Mouse (Mus musculus): ENCODE results near the gene Qrich2. TPM values are rescaled to one million over a fixed set of nuclear protein-coding genes. Genes with fewer than 3 reads are reported as not detected.

The Qrich2 gene
- total and polyA plus RNA-seq, 3 experiments: 0.11 TPM; not detected in 2

GRCm38 (mm10) chr11:116478978-116479377, 12.9 kb upstream of the Qrich2 start:
- DNase-seq (ENCODE audit: low read depth, low spot score): no peak
- Histone ChIP-seq H3K4me1 (ENCODE audit: control insufficient read depth in 1 of 2, insufficient read depth in 2 of 2, low read length in 2 of 2) (no peaks in the 10 kb centered on the region), H3K4me3 (ENCODE audit: control insufficient read depth in 1 of 2, insufficient read depth in 1 of 2, low read depth in 2 of 2, low read length in 2 of 2) (no peak overlapping the region), H3K27me3 (ENCODE audit: control insufficient read depth in 1 of 2, insufficient read depth in 2 of 2, low read length in 2 of 2) (no peaks in the 10 kb centered on the region), H3K36me3 (ENCODE audit: control insufficient read depth in 1 of 2, insufficient read depth in 2 of 2, low read length in 2 of 2) (peaks cover 0 to 29% of the 10 kb centered on the region in 2 experiments; a peak in 2 of 4 replicates), H3K79me2 (ENCODE audit: control insufficient read depth, insufficient read depth, low read length, poor library complexity) (no peaks in the 10 kb centered on the region; the same call in 1 of the 2 replicates), H3K9me3 (replicated peaks; ENCODE audit: insufficient read depth, low read length) (no peaks in the 10 kb centered on the region), H3K27ac (ENCODE audit: control insufficient read depth, low read depth, low read length) (no peak overlapping the region), H3K9ac (ENCODE audit: control insufficient read depth, low read depth, low read length, poor library complexity, severe bottlenecking) (no peak overlapping the region)
- TF ChIP-seq TCF12 (IDR thresholded peaks at IDR 0.05; ENCODE audit: low read depth, low read length): no peak
- no peak for TF ChIP-seq KAT2A (conservative IDR thresholded peaks at IDR 0.05; ENCODE audit: low read depth, low read length)
- no peak for TF ChIP-seq POLR2AphosphoS2 (IDR thresholded peaks at IDR 0.05; ENCODE audit: low read length)
- no peak for TF ChIP-seq ELF1 (IDR thresholded peaks at IDR 0.05; ENCODE audit: low read depth, low read length)
- TF ChIP-seq MAZ (IDR thresholded peaks at IDR 0.05; ENCODE audit: low read depth, low read length): no peak
- no peak for TF ChIP-seq USF2 (IDR thresholded peaks at IDR 0.05; ENCODE audit: borderline replicate concordance in 1 of 2, insufficient read depth in 1 of 2, low read depth in 1 of 2, low read length in 2 of 2)
- TF ChIP-seq GABPA (IDR thresholded peaks at IDR 0.05; ENCODE audit: low read depth, low read length): no peak
- TF ChIP-seq JUND (IDR thresholded peaks at IDR 0.05; ENCODE audit: low read depth, low read length): no peak
- TF ChIP-seq CTCF (IDR thresholded peaks at IDR 0.05 in 2 of 3, conservative IDR thresholded peaks at IDR 0.05 in 1 of 3; ENCODE audit: control insufficient read depth in 1 of 3, insufficient read depth in 1 of 3, low read depth in 2 of 3, low read length in 3 of 3, poor library complexity in 1 of 3, severe bottlenecking in 1 of 3): no peak
- no peak for TF ChIP-seq ZMIZ1 (IDR thresholded peaks at IDR 0.05; ENCODE audit: low read depth, low read length)
- TF ChIP-seq ETS1 (IDR thresholded peaks at IDR 0.05; ENCODE audit: low read depth, low read length): no peak
- no peak for TF ChIP-seq POLR2AphosphoS5 (IDR thresholded peaks at IDR 0.05; ENCODE audit: borderline replicate concordance, low read depth, low read length)
- no peak for TF ChIP-seq CHD1 (IDR thresholded peaks at IDR 0.05; ENCODE audit: low read depth, low read length)

GRCm38 (mm10) chr11:116477160-116477759, 11.2 kb upstream of the Qrich2 start:
- DNase-seq (ENCODE audit: low read depth, low spot score): no peak

More at GRCm38 (mm10) chr11:116477160-116477759, 11.2 kb upstream of the Qrich2 start:
- no peaks in the 10 kb centered on the region for H3K9me3 ChIP-seq (replicated peaks; ENCODE audit: insufficient read depth, low read length)
- no peak overlapping the region for H3K9ac ChIP-seq (ENCODE audit: control insufficient read depth, low read depth, low read length, poor library complexity, severe bottlenecking)
- H3K4me3 ChIP-seq (ENCODE audit: control insufficient read depth in 1 of 2, insufficient read depth in 1 of 2, low read depth in 2 of 2, low read length in 2 of 2): no peak overlapping the region
- H3K4me1 ChIP-seq (ENCODE audit: control insufficient read depth in 1 of 2, insufficient read depth in 2 of 2, low read length in 2 of 2): no peaks in the 10 kb centered on the region
- H3K27ac ChIP-seq (ENCODE audit: control insufficient read depth, low read depth, low read length): no peak overlapping the region
- H3K79me2 ChIP-seq (ENCODE audit: control insufficient read depth, insufficient read depth, low read length, poor library complexity): no peaks in the 10 kb centered on the region; the same call in 1 of the 2 replicates
- peaks cover 0 to 26% of the 10 kb centered on the region in 2 experiments; a peak in 2 of 4 replicates for H3K36me3 ChIP-seq (ENCODE audit: control insufficient read depth in 1 of 2, insufficient read depth in 2 of 2, low read length in 2 of 2)
- no peak for TF ChIP-seq ZC3H11A (IDR thresholded peaks at IDR 0.05; ENCODE audit: low read depth, low read length)
- no peak for TF ChIP-seq GABPA (IDR thresholded peaks at IDR 0.05; ENCODE audit: low read depth, low read length)
- no peak for TF ChIP-seq GATA1 (IDR thresholded peaks at IDR 0.05; ENCODE audit: low read depth, low read length)
- TF ChIP-seq MAX (IDR thresholded peaks at IDR 0.05; ENCODE audit: low read length): no peak
- no peak for TF ChIP-seq NRF1 (IDR thresholded peaks at IDR 0.05; ENCODE audit: insufficient read depth, low read depth, low read length, poor library complexity, severe bottlenecking)
- no peak for TF ChIP-seq MEF2A (IDR thresholded peaks at IDR 0.05; ENCODE audit: extremely low read depth, insufficient replicate concordance, low read depth, low read length, poor library complexity, severe bottlenecking)
- no peak for TF ChIP-seq MAZ (IDR thresholded peaks at IDR 0.05; ENCODE audit: low read depth, low read length)
- TF ChIP-seq ZKSCAN1 (IDR thresholded peaks at IDR 0.05; ENCODE audit: low read depth, low read length): no peak
- TF ChIP-seq EP300 (IDR thresholded peaks at IDR 0.05; ENCODE audit: low read depth in 1 of 2, low read length in 2 of 2): no peak
- no peak for TF ChIP-seq NELFE (IDR thresholded peaks at IDR 0.05; ENCODE audit: low read depth, low read length)
- no peak for TF ChIP-seq ZMIZ1 (IDR thresholded peaks at IDR 0.05; ENCODE audit: low read depth, low read length)
- no peak for TF ChIP-seq CHD2 (IDR thresholded peaks at IDR 0.05; ENCODE audit: low read length)
- no peak for TF ChIP-seq SIN3A (IDR thresholded peaks at IDR 0.05; ENCODE audit: low read length)
- no peak for TF ChIP-seq SMC3 (IDR thresholded peaks at IDR 0.05; ENCODE audit: low read depth, low read length)
- TF ChIP-seq RAD21 (IDR thresholded peaks at IDR 0.05; ENCODE audit: low read depth, low read length): no peak
- no peak for TF ChIP-seq TCF12 (IDR thresholded peaks at IDR 0.05; ENCODE audit: low read depth, low read length)
- TF ChIP-seq HCFC1 (IDR thresholded peaks at IDR 0.05; ENCODE audit: low read depth, low read length): no peak
- no peak for TF ChIP-seq E2F4 (IDR thresholded peaks at IDR 0.05; ENCODE audit: borderline replicate concordance, low read depth, low read length)
- no peak for TF ChIP-seq USF2 (IDR thresholded peaks at IDR 0.05; ENCODE audit: borderline replicate concordance in 1 of 2, insufficient read depth in 1 of 2, low read depth in 1 of 2, low read length in 2 of 2)
- H3K27me3 ChIP-seq (ENCODE audit: control insufficient read depth in 1 of 2, insufficient read depth in 2 of 2, low read length in 2 of 2): no peaks in the 10 kb centered on the region

All from MEL (cell line).